Mouse (Mus musculus) left cerebral cortex, adult 18-20 months (tissue): Measurements from ENCODE around the gene Gm38394. TPM values are rescaled to one million over a fixed set of nuclear protein-coding genes. Genes with fewer than 3 reads are reported as not detected.

ENCODE experiments used
- DNase-seq, 2 experiments: peaks; one replicate each; pipeline ENCODE4 v3.0.0; 2021 to 2022; ENCODE audit warnings: low spot score in 2 of 2, mixed read lengths in 1 of 2
- total RNA-seq, 2 experiments: library from RNA; stranded (reverse); gene quantifications; 2 replicates each; pipeline ENCODE4 v1.2.3; 2021

Gm38394 gene
- total RNA-seq, 2 experiments from 2014 or later, result 23.9 to 27.1 TPM

- DNase-seq, result no peak
Measured at GRCm38 (mm10) chr1:133596298-133597007, 64.7 kb downstream of the Gm38394 start.

- no peak for DNase-seq
Measured at GRCm38 (mm10) chr1:133585995-133586537, 75.1 kb downstream of the Gm38394 start.

- no peak for DNase-seq
Measured at GRCm38 (mm10) chr1:133571293-133571692, 89.8 kb downstream of the Gm38394 start.

Other genes with a start within 250 kb of the Gm38394 start
- gene Sox13, start 236.9 kb downstream of the Gm38394 start, total RNA-seq, result 10 to 100 TPM in 1 of 2 experiments, 1 to 10 TPM in 1; 9.2 to 11.9 TPM
- gene Snrpe, start 51.0 kb downstream of the Gm38394 start, total RNA-seq, result 10 to 100 TPM; 58.7 to 64.4 TPM
- gene Zbed6, start 433 bp downstream of the Gm38394 start, total RNA-seq, result 1 to 10 TPM; 8.3 TPM
- under 1 TPM in 1 of 2 experiments, not detected in 1; 0.40 TPM for gene Lax1, start 28.8 kb upstream of the Gm38394 start, total RNA-seq
- 100 to 1,000 TPM; 221 to 267 TPM for gene Atp2b4, start 139.7 kb upstream of the Gm38394 start, total RNA-seq
- gene Optc, start 246.7 kb upstream of the Gm38394 start, total RNA-seq, result 1 to 10 TPM in 1 of 2 experiments, under 1 TPM in 1; 0.75 to 1.6 TPM